Mouse (Mus musculus) stomach, embryonic 14.5 days (tissue): ENCODE measurements around the gene Cped1. TPM values are rescaled to one million over a fixed set of nuclear protein-coding genes. Genes with fewer than 3 reads are reported as not detected.

Source experiments
- ATAC-seq: fragments of 200-750 bp; cut with Nextera tagmentation; 2 replicates; pipeline ENCODE4 v1.8.0; 2017; ENCODE audit warnings: low read depth, moderate TSS enrichment; ENCODE audit not compliant: insufficient number of reproducible peaks, insufficient read depth, low FRiP score
- H3K27ac ChIP-seq: fragments of 300-500 bp; sonication (generic); 2 replicates; pipeline ENCODE4 v1.5.1; 2014; ENCODE audit warnings: mild to moderate bottlenecking, low read length, moderate library complexity, mixed read lengths
- H3K27me3 ChIP-seq: fragments of 300-500 bp; sonication (generic); 2 replicates; pipeline ENCODE4 v1.6.1; 2014; ENCODE audit warnings: low read length, control low read depth, mixed read lengths; ENCODE audit not compliant: control insufficient read depth, insufficient read depth
- H3K36me3 ChIP-seq: fragments of 300-500 bp; sonication (generic); 2 replicates; pipeline ENCODE4 v1.6.1; 2014; ENCODE audit warnings: mild to moderate bottlenecking, control low read depth, low read length, moderate library complexity, mixed read lengths; ENCODE audit not compliant: control insufficient read depth, insufficient read depth
- H3K4me1 ChIP-seq: fragments of 300-500 bp; sonication (generic); 2 replicates; pipeline ENCODE4 v1.6.1; 2014; ENCODE audit warnings: low read length, control low read depth, mixed read lengths; ENCODE audit not compliant: control insufficient read depth, insufficient read depth
- H3K4me2 ChIP-seq: fragments of 300-500 bp; sonication (generic); replicated peaks from 2 replicates; pipeline ENCODE4 v1.6.1; 2014; ENCODE audit warnings: low read depth, low read length, control low read depth
- H3K4me3 ChIP-seq: fragments of 300-500 bp; sonication (generic); 2 replicates; pipeline ENCODE4 v1.5.1; 2014; ENCODE audit warnings: low read depth, low read length, control low read depth
- H3K9ac ChIP-seq: fragments of 300-500 bp; sonication (generic); replicated peaks from 2 replicates; pipeline ENCODE4 v1.6.1; 2014; ENCODE audit warnings: low read depth, mild to moderate bottlenecking, control low read depth, low read length, moderate library complexity, mixed read lengths
- H3K9me3 ChIP-seq: fragments of 300-500 bp; sonication (generic); 2 replicates; pipeline ENCODE4 v1.6.1; 2016; ENCODE audit warnings: low read depth, low read length, control low read depth; ENCODE audit not compliant: control insufficient read depth
- WGBS: fragments of 180-500 bp; shearing (Covaris S2); extraction: QIAGEN DNeasy Blood & Tissue Kit; methylation state at CpG from one replicate; pipeline ENCODE4 v1.1.7; 2014; 5-methylcytosine and 5-hydroxymethylcytosine counted together
- polyA plus RNA-seq: library from polyadenylated mRNA; unstranded; fragments of >200 nt; fragmentation: Nextera tagmentation; extraction: Ambion mirVana; gene quantifications from 2 replicates; pipeline ENCODE4 v1.2.1, GENCODE M21; 2014

Cped1 gene
- polyA plus RNA-seq, 1 experiment from 2014 or later: 47.2 TPM

- no peak overlapping the region for H3K27ac ChIP-seq
- H3K4me1 ChIP-seq: no peaks in the 10 kb centered on the region
- no peak overlapping the region for H3K4me2 ChIP-seq
- no peak overlapping the region for H3K9ac ChIP-seq
- 90% methylated on average over 6 of the region's 6 CpGs for WGBS
- no peaks in the 10 kb centered on the region for H3K9me3 ChIP-seq
- no peaks in the 10 kb centered on the region for H3K27me3 ChIP-seq
- ATAC-seq: 0 out of 2 replicates have a peak, but pooled peaks have one; percentile 10
- no peaks in the 10 kb centered on the region; the same call in 1 of the 2 replicates for H3K36me3 ChIP-seq
- H3K4me3 ChIP-seq: no peak overlapping the region
Observed at GRCm38 (mm10) chr6:22014291-22014911, 28.7 kb downstream of the Cped1 start.

- H3K27ac ChIP-seq: no peak overlapping the region
- no peak for ATAC-seq
- no peak overlapping the region for H3K4me2 ChIP-seq
- WGBS: 76% methylated on average over 7 of the region's 7 CpGs
- no peaks in the 10 kb centered on the region for H3K9me3 ChIP-seq
- H3K27me3 ChIP-seq: no peaks in the 10 kb centered on the region
- H3K36me3 ChIP-seq: no peaks in the 10 kb centered on the region; the same call in 1 of the 2 replicates
- no peak overlapping the region for H3K4me3 ChIP-seq
- no peak overlapping the region for H3K9ac ChIP-seq
- H3K4me1 ChIP-seq: peaks cover 3% of the 10 kb centered on the region; the same call in 1 of the 2 replicates
Observed at GRCm38 (mm10) chr6:22017631-22018030, 31.9 kb downstream of the Cped1 start.

- H3K27ac ChIP-seq: peak overlapping the region; percentile 27; the same call in 1 of the 2 replicates
Observed at GRCm38 (mm10) chr6:22018768-22019445, 33.2 kb downstream of the Cped1 start.

GRCm38 (mm10) chr6:22019637-22020036, 33.9 kb downstream of the Cped1 start:
- 0 out of 2 replicates have a peak overlapping the region, but pooled peaks have one; percentile 27 for H3K27ac ChIP-seq
- no peak overlapping the region for H3K4me3 ChIP-seq
- WGBS: 54% methylated on average over 10 of the region's 10 CpGs
- H3K4me1 ChIP-seq: peaks cover 3% of the 10 kb centered on the region; the same call in 1 of the 2 replicates
- H3K4me2 ChIP-seq: no peak overlapping the region; the same call in 1 of the 2 replicates
- no peaks in the 10 kb centered on the region for H3K9me3 ChIP-seq
- H3K9ac ChIP-seq: no peak overlapping the region
- no peaks in the 10 kb centered on the region for H3K36me3 ChIP-seq
- ATAC-seq: no peak
- no peaks in the 10 kb centered on the region for H3K27me3 ChIP-seq

More at GRCm38 (mm10) chr6:22018768-22019445, 33.2 kb downstream of the Cped1 start:
- WGBS: 58% methylated on average over 8 of the region's 8 CpGs
- Histone ChIP-seq H3K9me3 (no peaks in the 10 kb centered on the region), H3K4me2 (no peak overlapping the region), H3K9ac (no peak overlapping the region), H3K27me3 (no peaks in the 10 kb centered on the region), H3K4me1 (peaks cover 3% of the 10 kb centered on the region; the same call in 1 of the 2 replicates), H3K4me3 (no peak overlapping the region), H3K36me3 (no peaks in the 10 kb centered on the region; the same call in 1 of the 2 replicates)
- ATAC-seq: no peak

GRCm38 (mm10) chr6:22020696-22021095, 35.0 kb downstream of the Cped1 start:
- Histone ChIP-seq H3K27ac (no peak overlapping the region), H3K4me3 (no peak overlapping the region), H3K4me1 (peaks cover 4% of the 10 kb centered on the region; the same call in 1 of the 2 replicates), H3K27me3 (no peaks in the 10 kb centered on the region), H3K9ac (no peak overlapping the region), H3K4me2 (no peak overlapping the region), H3K36me3 (no peaks in the 10 kb centered on the region), H3K9me3 (no peaks in the 10 kb centered on the region)
- 71% methylated on average over 5 of the region's 5 CpGs for WGBS
- ATAC-seq: no peak

- Histone ChIP-seq H3K4me3 (no peak overlapping the region), H3K9me3 (no peaks in the 10 kb centered on the region), H3K4me2 (no peak overlapping the region), H3K27ac (no peak overlapping the region), H3K36me3 (no peaks in the 10 kb centered on the region), H3K27me3 (no peaks in the 10 kb centered on the region), H3K9ac (no peak overlapping the region), H3K4me1 (peaks cover 10% of the 10 kb centered on the region; the same call in 1 of the 2 replicates)
- 84% methylated on average over 3 of the region's 3 CpGs for WGBS
- no peak for ATAC-seq
Observed at GRCm38 (mm10) chr6:22021315-22021714, 35.6 kb downstream of the Cped1 start.

- Histone ChIP-seq H3K9ac (no peak overlapping the region), H3K4me3 (no peak overlapping the region), H3K9me3 (no peaks in the 10 kb centered on the region), H3K36me3 (no peaks in the 10 kb centered on the region), H3K27me3 (no peaks in the 10 kb centered on the region), H3K27ac (no peak overlapping the region), H3K4me2 (no peak overlapping the region), H3K4me1 (peaks cover 10% of the 10 kb centered on the region; the same call in 1 of the 2 replicates)
- 95% methylated on average over 2 of the region's 2 CpGs for WGBS
- no peak for ATAC-seq
Observed at GRCm38 (mm10) chr6:22024168-22024567, 38.5 kb downstream of the Cped1 start.

GRCm38 (mm10) chr6:22025584-22026357, 40.1 kb downstream of the Cped1 start:
- H3K4me3 ChIP-seq: no peak overlapping the region; the same call in 1 of the 2 replicates
- no peak for ATAC-seq
- peaks cover 7% of the 10 kb centered on the region; the same call in 1 of the 2 replicates for H3K4me1 ChIP-seq
- H3K9ac ChIP-seq: no peak overlapping the region
- H3K4me2 ChIP-seq: peak overlapping the region; percentile 34
- no peaks in the 10 kb centered on the region for H3K9me3 ChIP-seq
- H3K27ac ChIP-seq: no peak overlapping the region; the same call in 1 of the 2 replicates
- 19% methylated on average over 17 of the region's 17 CpGs for WGBS
- H3K36me3 ChIP-seq: no peaks in the 10 kb centered on the region
- no peaks in the 10 kb centered on the region for H3K27me3 ChIP-seq
